Mouse (Mus musculus): ENCODE measurements at regions not wholly inside any gene's neighbourhood (a gene's known extent, or its start where the extent isn't known, plus 50 kb on each side); places are given as distances from the start of the nearest gene placed in this dataset.

GRCm38 (mm10) chr11:25262906-25263305, 947.7 kb downstream of the 5730522E02Rik start:
- Histone ChIP-seq H3K4me2 (ENCODE audit: low read depth, low read length) (no peak overlapping the region), H3K4me3 (ENCODE audit: low read depth, low read length) (no peak overlapping the region), H3K4me1 (ENCODE audit: control insufficient read depth, insufficient read depth, low read length) (no peaks in the 10 kb centered on the region), H3K27ac (replicated peaks; ENCODE audit: low read depth, low read length) (no peak overlapping the region), H3K9me3 (ENCODE audit: control insufficient read depth, low read length) (no peaks in the 10 kb centered on the region), H3K27me3 (replicated peaks; ENCODE audit: control insufficient read depth, insufficient read depth, low read length) (no peaks in the 10 kb centered on the region), H3K36me3 (ENCODE audit: control insufficient read depth, insufficient read depth, low read length) (no peaks in the 10 kb centered on the region), H3K9ac (ENCODE audit: low read depth, low read length) (no peak overlapping the region)
- WGBS, result 43% methylated on average over 4 of the region's 4 CpGs
- ATAC-seq (ENCODE audit: low read depth) (no peak), DNase-seq (ENCODE audit: low spot score) (no peak)

DNA sequence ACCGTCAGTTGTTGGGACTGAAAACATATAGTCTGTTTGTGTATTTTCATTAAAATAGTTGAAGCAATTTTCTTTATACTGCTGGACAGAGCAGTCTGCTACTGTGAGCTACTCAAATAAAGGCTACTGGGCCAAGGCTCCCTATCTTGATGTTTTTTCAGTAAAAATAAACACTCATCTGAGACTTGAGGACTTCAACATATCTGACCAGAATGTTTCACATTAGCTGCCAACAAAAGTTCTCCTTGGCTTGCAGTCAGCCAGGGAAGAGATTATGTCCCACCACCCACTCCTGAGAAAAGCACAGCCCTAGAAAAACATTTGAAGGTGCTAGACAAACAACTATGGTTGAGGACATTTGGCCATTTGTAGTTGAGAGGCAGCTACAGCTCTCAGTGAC, 950.9 kb downstream of the 5730522E02Rik start:
- Histone ChIP-seq H3K4me1 (ENCODE audit: control insufficient read depth, insufficient read depth, low read length) (no peaks in the 10 kb centered on the region), H3K9me3 (ENCODE audit: control insufficient read depth, low read length) (no peaks in the 10 kb centered on the region), H3K4me2 (ENCODE audit: low read depth, low read length) (no peak overlapping the region), H3K27ac (replicated peaks; ENCODE audit: low read depth, low read length) (no peak overlapping the region), H3K27me3 (replicated peaks; ENCODE audit: control insufficient read depth, insufficient read depth, low read length) (no peaks in the 10 kb centered on the region), H3K36me3 (ENCODE audit: control insufficient read depth, insufficient read depth, low read length) (no peaks in the 10 kb centered on the region), H3K4me3 (ENCODE audit: low read depth, low read length) (no peak overlapping the region), H3K9ac (ENCODE audit: low read depth, low read length) (no peak overlapping the region)
- ATAC-seq (ENCODE audit: low read depth) (no peak), DNase-seq (ENCODE audit: low spot score) (no peak)
- WGBS, result 85% methylated on average over 1 of the region's 1 CpGs

DNA sequence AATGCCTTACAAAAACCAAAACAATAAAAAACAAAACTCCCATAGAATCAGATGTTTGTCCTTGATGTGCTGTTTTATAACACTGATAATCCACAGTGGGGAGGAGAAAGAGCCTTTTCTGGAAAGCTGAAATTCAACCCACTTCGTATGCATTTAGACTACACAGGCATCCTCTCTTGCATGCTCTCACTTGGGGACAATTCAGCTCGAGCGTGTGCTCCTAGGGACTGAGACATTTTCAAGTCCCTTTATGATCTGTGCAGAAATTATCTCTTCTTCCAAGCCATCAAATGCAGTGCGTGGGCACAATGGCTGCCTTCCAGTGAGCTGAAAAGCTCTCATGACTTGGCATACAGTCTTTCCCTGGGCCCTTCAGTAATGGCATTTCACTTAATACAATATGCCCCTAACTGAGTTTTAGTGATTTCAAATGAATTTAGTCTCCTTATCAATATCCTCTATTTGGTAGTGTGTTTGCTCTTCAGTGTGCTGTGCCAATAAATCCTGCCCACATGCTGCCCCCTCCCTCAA, 977.1 kb downstream of the 5730522E02Rik start:
- Histone ChIP-seq H3K4me1 (ENCODE audit: control insufficient read depth, insufficient read depth, low read length) (no peaks in the 10 kb centered on the region), H3K4me3 (ENCODE audit: low read depth, low read length) (no peak overlapping the region), H3K9ac (ENCODE audit: low read depth, low read length) (no peak overlapping the region), H3K27me3 (replicated peaks; ENCODE audit: control insufficient read depth, insufficient read depth, low read length) (no peaks in the 10 kb centered on the region), H3K36me3 (ENCODE audit: control insufficient read depth, insufficient read depth, low read length) (no peaks in the 10 kb centered on the region), H3K9me3 (ENCODE audit: control insufficient read depth, low read length) (no peaks in the 10 kb centered on the region), H3K4me2 (ENCODE audit: low read depth, low read length) (no peak overlapping the region), H3K27ac (replicated peaks; ENCODE audit: low read depth, low read length) (no peak overlapping the region)
- ATAC-seq (ENCODE audit: low read depth) (no peak), DNase-seq (ENCODE audit: low spot score) (no peak)
- 72% methylated on average over 4 of the region's 4 CpGs for WGBS

All from embryonic facial prominence, embryonic 14.5 days (tissue).